Mouse (Mus musculus): ENCODE results near the gene Mrgprf. TPM values are rescaled to one million over a fixed set of nuclear protein-coding genes. Genes with fewer than 3 reads are reported as not detected.

Gene Mrgprf
- 1 to 10 TPM; 4.8 to 7.1 TPM for total RNA-seq (2021)
- long read RNA-seq, experiment 1, transcript Mrgprf-201 (3 exons, 2,087 nt): major isoform, 5 of 5 reads
- long read RNA-seq, experiment 1, partial matches to known transcripts: 0 of 5 reads
- long read RNA-seq, experiment 1, other reads (novel, unspliced or antisense): 0 of 5 reads
- long read RNA-seq, experiment 2, partial matches to known transcripts: 0 of 1 reads
- long read RNA-seq, experiment 2, other reads (novel, unspliced or antisense): 0 of 1 reads

- intact Hi-C loops (cut with DNase I): no loop called here
- DNase-seq: peak; percentile 80 to 81
These were observed at the start of gene Mrgprf for GRCm38 (mm10) chr7:145300321-145301007. Gene Mrgprf, plus strand, starts transcription at chr7:145300828.

DNA sequence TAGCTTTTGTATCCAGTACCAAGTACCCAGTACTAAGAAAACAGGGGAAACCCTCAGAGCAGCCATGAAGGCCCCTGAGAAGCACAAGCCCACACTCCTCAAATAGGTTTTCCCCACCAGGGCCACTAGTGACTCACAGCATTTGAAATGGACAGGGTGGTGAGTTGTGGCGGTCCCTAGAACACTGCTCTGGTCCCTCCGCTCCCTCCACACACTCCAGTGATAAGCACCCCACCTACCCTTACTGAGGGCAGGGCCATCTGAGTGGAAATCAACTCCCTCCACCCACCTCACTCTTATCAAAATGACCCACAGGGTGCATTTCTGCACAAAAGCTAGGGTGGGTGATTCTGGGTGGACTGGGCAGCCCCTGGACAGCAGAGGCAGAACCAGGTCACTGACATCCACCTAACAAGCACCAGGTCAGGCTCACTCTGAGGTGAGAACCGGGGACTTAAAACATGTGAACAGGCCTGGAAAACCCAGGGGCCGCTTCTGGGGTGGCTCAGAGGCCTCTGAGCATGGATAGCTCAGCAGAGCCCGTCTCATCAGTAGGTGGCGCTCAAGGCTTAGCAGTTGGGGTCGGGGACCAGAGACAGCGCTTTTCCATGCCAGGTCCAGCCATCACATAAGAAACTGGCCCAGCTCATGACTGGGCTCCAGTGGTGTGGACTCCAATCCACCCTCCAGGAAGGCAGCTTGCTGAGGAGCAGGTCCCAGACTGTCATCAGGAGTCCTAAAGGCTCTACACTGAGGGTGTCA is 47.7 kb upstream of the Mrgprf start:
- intact Hi-C loops (cut with DNase I): no loop called here
- DNase-seq: peak; percentile 87 to 93

DNA sequence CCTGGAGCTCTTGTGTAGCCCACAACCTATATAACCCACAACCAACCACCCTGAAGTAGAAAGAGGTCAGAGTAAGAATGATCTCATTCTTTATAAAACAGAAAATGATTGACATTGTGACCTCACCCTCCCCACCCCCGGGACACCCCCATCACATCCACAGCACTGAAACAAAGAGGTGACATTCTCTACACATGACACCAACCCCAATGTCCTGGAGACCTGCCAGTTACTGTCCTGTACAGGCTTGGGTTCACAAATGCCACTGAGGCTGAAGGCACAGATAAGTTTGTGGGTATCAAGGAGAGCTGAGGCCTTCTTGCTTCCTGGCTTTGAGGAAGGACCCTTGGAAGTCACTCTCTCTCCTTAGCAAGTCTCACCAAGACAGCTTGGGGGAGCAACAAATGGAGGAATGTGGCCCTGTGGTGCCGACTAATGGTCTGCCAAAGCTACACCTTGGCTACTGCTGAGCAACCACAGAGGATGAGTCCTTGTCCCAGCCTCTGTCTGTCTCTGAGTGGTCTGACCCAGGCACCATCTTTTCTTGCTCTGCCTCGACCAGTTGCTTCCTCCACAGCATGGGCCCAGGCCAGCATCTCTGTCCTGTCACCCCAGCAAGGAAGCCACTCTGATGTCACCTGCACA is 46.5 kb upstream of the Mrgprf start:
- intact Hi-C loops (cut with DNase I): no loop called here
- no peak for DNase-seq

- DNase-seq: no peak
- intact Hi-C loops (cut with DNase I): no loop called here
These were observed 44.5 kb upstream of the Mrgprf start for GRCm38 (mm10) chr7:145256092-145256491.

GRCm38 (mm10) chr7:145264202-145264601 is 36.4 kb upstream of the Mrgprf start:
- intact Hi-C loops (cut with DNase I): no loop called here
- DNase-seq: no peak

GRCm38 (mm10) chr7:145266011-145266410 is 34.6 kb upstream of the Mrgprf start:
- DNase-seq: peak; percentile 47 to 56
- intact Hi-C loops (cut with DNase I): no loop called here

DNA sequence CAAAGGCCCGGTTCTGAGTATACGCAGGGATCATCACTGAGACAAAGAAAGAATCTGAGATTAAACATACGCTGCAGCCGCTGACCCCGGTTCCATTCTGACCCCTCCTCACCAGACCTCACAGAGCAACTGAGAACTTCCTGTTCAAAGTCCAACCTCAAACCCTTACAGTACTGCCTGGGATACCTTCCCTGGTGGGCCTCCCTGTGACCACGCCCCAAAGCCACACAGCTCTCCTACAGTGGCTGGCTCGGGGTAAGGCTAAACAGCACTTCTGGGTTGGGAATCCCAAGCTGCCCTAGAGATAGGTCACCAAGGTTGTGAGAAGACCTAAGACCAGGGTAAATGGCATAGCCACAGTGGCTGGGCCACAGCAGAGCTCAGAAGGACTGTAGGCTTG is 31.7 kb upstream of the Mrgprf start:
- intact Hi-C loops (cut with DNase I): no loop called here
- DNase-seq: no peak

- DNase-seq: no peak
These were observed 29.7 kb upstream of the Mrgprf start for GRCm38 (mm10) chr7:145270955-145271354.

DNA sequence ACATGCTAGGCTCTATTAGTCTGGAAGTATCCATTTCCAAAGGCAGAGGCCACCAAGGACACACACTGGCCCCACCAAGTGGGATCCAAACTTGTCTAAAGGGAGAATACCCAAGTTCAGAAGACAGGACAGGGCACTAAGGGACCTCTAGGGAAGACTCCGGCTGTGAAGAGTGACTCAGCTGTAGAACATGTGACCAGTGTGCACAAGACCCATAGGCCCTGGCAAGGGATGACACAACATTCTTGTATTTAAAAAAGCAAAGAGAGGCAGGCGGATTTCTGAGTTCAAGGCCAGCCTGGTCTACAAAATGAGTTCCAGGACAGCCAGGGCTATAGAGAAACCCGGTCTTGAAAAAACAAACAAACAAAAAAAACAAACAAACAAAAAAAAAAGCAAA is 25.1 kb upstream of the Mrgprf start:
- no peak for DNase-seq

More at GRCm38 (mm10) chr7:145270955-145271354, 29.7 kb upstream of the Mrgprf start:
- intact Hi-C loops (cut with DNase I): no loop called here

DNA sequence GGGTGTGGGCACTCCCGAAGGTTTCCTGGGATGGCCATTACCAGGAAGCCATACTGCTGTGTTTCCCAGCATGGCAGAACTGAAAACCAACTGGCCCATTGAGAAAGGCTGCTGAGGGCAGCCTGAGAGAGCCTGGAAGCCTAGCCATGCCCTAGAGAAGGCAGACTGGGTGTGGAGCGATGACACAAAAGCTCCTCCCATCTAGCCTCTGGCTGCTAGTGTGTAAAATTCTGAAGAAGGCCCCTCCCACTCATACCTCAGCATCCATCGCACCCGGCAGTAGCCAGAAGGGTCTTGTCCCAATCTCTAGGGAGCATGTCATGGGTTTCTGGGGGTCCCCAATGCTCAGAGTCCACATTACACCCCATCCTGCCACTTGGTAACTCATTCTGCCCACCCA is 19.2 kb upstream of the Mrgprf start:
- no peak for DNase-seq
- intact Hi-C loops (cut with DNase I): no loop called here

More for the DNA sequence above, 25.1 kb upstream of the Mrgprf start:
- intact Hi-C loops (cut with DNase I): no loop called here

DNA sequence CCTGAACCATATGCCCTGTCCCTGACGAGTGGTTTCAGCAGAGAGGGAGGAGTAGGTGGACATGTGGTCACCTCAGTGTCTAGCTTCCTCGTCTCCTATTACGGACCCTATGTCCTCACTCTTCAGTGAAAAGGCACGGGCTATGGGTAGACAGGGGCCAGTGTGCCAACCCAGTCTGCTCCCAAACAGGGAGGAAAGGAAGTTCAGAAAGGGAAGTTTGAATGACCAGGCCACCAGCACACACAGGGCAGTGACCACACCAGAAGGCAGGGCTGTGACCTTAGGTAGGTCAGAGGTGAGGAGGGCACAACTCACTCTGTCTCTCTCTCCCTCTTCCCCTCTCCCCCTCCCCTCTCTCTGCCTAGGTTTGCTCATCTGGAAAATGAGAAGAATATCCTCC is 17.6 kb upstream of the Mrgprf start:
- DNase-seq: no peak
- intact Hi-C loops (cut with DNase I): no loop called here

- intact Hi-C loops (cut with DNase I): no loop called here
- peak; percentile 90 to 94 for DNase-seq
These were observed 17.0 kb upstream of the Mrgprf start, which contains the start of gene Tpcn2 for GRCm38 (mm10) chr7:145283487-145284187. Gene Tpcn2, minus strand, starts transcription at chr7:145284011.

GRCm38 (mm10) chr7:145284293-145284692 is 16.3 kb upstream of the Mrgprf start:
- intact Hi-C loops (cut with DNase I): no loop called here
- no peak for DNase-seq

DNA sequence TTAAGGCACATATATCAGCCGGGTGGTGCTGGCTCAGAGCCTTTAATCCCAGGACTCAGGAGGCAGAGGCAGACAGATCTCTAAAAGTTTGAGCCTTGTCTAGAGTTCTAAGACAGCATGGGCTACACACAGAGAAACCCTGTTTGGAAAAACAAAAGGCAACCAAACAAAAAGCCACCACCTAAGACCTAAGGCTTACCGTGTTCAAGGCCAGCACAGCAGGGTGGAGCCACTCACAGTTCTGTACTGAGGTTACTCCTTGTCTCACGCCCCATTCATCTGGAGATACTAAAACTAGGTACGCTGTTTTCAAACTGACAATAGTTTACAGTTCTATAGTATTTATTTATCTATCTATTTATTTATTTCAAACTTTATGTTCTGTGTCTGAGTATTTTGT is 15.2 kb upstream of the Mrgprf start:
- DNase-seq: no peak
- intact Hi-C loops (cut with DNase I): no loop called here

DNA sequence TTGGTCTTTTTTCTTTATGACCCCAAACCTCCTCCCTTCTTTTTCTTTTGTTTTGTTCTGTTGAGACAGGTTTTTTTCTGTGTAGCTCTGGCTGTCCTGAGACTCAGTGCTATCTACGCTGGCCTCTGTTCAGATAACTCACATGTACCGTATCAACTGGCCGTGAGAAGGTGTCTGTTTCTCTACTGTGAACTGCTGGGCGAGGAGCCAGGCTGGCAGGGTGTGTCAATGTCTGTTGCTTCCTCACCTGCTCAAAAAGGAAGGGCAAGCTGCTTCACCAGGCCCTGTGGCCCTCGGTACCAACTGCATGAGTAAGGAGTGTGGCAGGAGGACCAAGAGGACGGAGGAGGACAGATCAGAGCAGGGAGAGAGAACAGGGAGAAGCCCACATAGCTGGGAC is 13.2 kb upstream of the Mrgprf start:
- intact Hi-C loops (cut with DNase I): no loop called here
- no peak for DNase-seq

DNA sequence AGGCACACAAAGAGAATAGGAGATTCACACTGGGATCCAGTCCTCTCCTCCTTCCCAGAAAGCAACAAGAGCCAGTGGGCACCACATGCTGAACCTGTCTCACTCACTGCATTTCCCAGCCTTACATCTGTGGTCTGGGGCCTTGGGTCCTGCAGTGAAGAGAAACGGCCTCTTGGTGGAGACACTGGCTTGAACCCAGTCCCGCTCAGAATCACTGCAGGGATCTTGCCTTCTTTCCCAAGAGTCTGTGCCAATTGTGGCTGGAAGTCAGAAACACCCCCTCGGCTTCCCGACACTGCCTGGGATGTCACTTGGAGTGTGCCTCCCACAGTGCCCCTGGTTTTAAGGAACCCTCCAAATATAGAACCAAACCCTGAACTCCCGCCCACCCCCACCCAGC is 11.3 kb upstream of the Mrgprf start:
- intact Hi-C loops (cut with DNase I): no loop called here
- DNase-seq: peak in 1 of 2 experiments; percentile 29

DNA sequence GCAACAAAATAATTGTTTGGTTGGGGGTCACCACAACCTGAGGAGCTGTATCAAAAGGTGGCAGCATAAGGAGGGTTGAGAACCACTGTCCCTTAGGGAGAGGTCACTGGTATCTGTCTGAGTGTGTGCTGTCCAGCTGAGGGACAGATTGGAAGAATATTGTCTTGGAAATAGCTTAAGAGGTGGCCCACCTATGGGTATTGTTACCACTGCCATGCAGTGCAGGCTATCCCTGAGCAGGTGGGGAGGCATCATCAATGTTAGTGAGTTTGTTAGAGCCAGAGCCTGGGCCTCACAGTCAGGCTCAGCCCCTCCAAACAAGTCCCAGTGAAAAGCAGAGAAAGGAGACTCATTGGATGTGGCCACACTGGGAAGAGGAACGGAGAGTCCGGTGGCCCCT is 8.8 kb upstream of the Mrgprf start:
- no peak for DNase-seq
- intact Hi-C loops (cut with DNase I): no loop called here

- intact Hi-C loops (cut with DNase I): no loop called here
- no peak for DNase-seq
These were observed 7.9 kb upstream of the Mrgprf start for GRCm38 (mm10) chr7:145292726-145293125.

DNA sequence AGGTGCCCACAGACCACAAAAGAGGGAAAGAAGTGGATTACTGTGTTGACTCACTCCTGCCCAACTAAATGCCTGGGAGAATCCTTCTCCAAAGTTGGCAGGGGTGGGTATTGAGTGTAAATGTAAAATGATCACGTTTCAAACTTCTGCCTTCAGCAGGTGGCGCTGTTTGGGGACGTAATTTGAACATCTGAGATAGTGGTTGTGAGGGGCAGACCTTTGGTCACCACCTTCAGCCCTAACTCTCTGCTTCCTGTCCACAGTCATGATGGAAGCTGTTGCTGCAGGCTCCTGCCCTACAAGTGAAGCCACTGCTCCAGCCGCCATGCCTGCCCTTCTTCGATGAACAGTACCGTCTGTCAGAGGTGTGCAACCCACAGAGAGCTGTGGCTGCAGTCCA is 6.8 kb upstream of the Mrgprf start:
- intact Hi-C loops (cut with DNase I): no loop called here

More for the DNA sequence above, 6.8 kb upstream of the Mrgprf start:
- no peak for DNase-seq

All from heart, postnatal 14 days (tissue).